Mouse (Mus musculus) liver, postnatal 0 days (tissue): ENCODE data around the gene Rgr. TPM values are rescaled to one million over a fixed set of nuclear protein-coding genes. Genes with fewer than 3 reads are reported as not detected.

Experiments used
- ATAC-seq: fragments of 200-750 bp; cut with Nextera tagmentation; 2 replicates; pipeline ENCODE4 v1.8.0; 2017; ENCODE audit warnings: mild to moderate bottlenecking, moderate library complexity
- DNase-seq: peaks from one replicate; pipeline ENCODE4 v3.0.0-alpha.2; 2016
- H3K27ac ChIP-seq: fragments of 300-500 bp; sonication (generic); 2 replicates; pipeline ENCODE4 v1.5.1; 2014; ENCODE audit warnings: antibody characterized with exemption, moderate library complexity, mild to moderate bottlenecking, low read depth
- H3K27me3 ChIP-seq: fragments of 300-500 bp; sonication (generic); 2 replicates; pipeline ENCODE4 v1.6.1; 2014; ENCODE audit warnings: low read length, control low read depth, mixed read lengths; ENCODE audit not compliant: insufficient read depth
- H3K36me3 ChIP-seq: fragments of 300-500 bp; sonication (generic); replicated peaks from 2 replicates; pipeline ENCODE4 v1.6.1; 2014; ENCODE audit warnings: mild to moderate bottlenecking, control low read depth, low read length, moderate library complexity, mixed read lengths; ENCODE audit not compliant: insufficient read depth
- H3K4me1 ChIP-seq: fragments of 300-500 bp; sonication (generic); 2 replicates; pipeline ENCODE4 v1.6.1; 2014; ENCODE audit warnings: antibody characterized with exemption, mild to moderate bottlenecking, control low read depth; ENCODE audit not compliant: insufficient read depth
- H3K4me2 ChIP-seq: fragments of 300-500 bp; sonication (generic); 2 replicates; pipeline ENCODE4 v1.6.1; 2014; ENCODE audit warnings: low read depth, mild to moderate bottlenecking, low read length, moderate library complexity, mixed read lengths
- H3K4me3 ChIP-seq: fragments of 300-500 bp; sonication (generic); 2 replicates; pipeline ENCODE4 v1.5.1; 2014; ENCODE audit warnings: low read depth, low read length
- H3K9ac ChIP-seq: fragments of 300-500 bp; sonication (generic); replicated peaks from 2 replicates; pipeline ENCODE4 v1.6.1; 2014; ENCODE audit warnings: mild to moderate bottlenecking, moderate library complexity
- H3K9me3 ChIP-seq: fragments of 300-500 bp; sonication (generic); 2 replicates; pipeline ENCODE4 v1.6.1; 2016; ENCODE audit warnings: mild to moderate bottlenecking, control low read depth, low read length, mixed read lengths
- CTCF ChIP-seq: sonication (generic); IDR thresholded peaks from 2 replicates; pipeline ENCODE4 v1.5.1; 2016; ENCODE audit warnings: antibody characterized with exemption, low read depth
- EP300 ChIP-seq: IDR thresholded peaks from 2 replicates; pipeline ENCODE4 v1.6.1; 2016; ENCODE audit warnings: antibody characterized with exemption, low read depth, mild to moderate bottlenecking
- WGBS: fragments of 180-500 bp; shearing (Covaris S2); extraction: QIAGEN DNeasy Blood & Tissue Kit; methylation state at CpG from one replicate; pipeline ENCODE4 v1.1.7; 2014; ENCODE audit not compliant: insufficient replicate concordance; 5-methylcytosine and 5-hydroxymethylcytosine counted together
- polyA plus RNA-seq: library from polyadenylated mRNA; unstranded; fragments of >200 nt; fragmentation: Nextera tagmentation; extraction: Ambion mirVana; gene quantifications from 2 replicates; pipeline ENCODE4 v1.2.1, GENCODE M21; 2015

Rgr gene
- polyA plus RNA-seq, 1 experiment from 2014 or later = not detected

DNA sequence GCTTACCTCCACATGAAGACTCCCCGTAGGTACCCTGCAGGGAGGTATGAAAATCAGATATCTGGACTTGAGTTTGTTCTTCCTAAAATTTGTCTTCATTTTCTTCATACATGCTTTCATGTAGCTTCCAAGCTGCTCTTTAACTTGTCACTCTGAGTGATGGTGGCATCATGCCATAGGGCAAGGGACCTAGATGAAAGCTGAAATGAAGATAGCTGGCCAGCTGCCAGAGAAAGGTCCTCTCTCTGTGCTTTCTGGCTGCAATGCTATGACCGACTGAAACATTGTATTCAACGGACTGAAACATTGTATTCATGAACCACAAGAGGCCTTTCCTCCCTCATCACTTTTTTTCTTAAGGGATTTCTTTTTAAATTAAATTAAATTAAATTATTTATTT, 20.2 kb downstream of the Rgr start:
- no peak for DNase-seq
- H3K4me3 ChIP-seq = no peak overlapping the region
- WGBS = 79% methylated on average over 3 of the region's 3 CpGs
- TF ChIP-seq CTCF = no peak
- no peak for TF ChIP-seq EP300
- H3K9ac ChIP-seq = no peak overlapping the region
- H3K4me2 ChIP-seq = no peak overlapping the region
- no peaks in the 10 kb centered on the region for H3K27me3 ChIP-seq
- H3K4me1 ChIP-seq = no peaks in the 10 kb centered on the region
- no peak overlapping the region for H3K27ac ChIP-seq
- no peak for ATAC-seq
- H3K9me3 ChIP-seq = no peaks in the 10 kb centered on the region
- H3K36me3 ChIP-seq = no peaks in the 10 kb centered on the region

DNA sequence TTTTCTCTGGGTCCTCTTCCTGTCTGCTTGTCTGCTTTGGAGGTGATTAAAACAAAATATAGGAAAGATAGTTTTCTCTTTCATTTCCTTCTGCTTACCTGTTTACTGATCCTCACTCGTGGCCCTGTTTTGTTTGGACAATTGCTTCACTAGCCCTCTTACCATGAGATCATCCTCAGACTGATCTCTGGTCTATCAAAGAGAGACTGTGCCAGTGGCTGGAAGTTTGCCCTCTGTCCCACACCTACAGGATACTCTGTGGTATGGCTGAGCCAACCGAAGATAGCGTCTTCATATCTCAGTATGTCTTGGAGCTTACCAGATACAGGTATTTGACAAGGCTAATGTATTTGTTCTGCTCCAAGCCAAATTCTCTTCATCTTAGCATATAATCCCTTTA, 20.8 kb downstream of the Rgr start:
- no peaks in the 10 kb centered on the region for H3K9me3 ChIP-seq
- H3K27me3 ChIP-seq = no peaks in the 10 kb centered on the region
- WGBS = 68% methylated on average over 3 of the region's 3 CpGs
- 0 out of 2 replicates have a peak, but pooled peaks have one; percentile 31 for ATAC-seq
- no peak overlapping the region for H3K27ac ChIP-seq
- DNase-seq = no peak
- no peak overlapping the region for H3K4me3 ChIP-seq
- no peak overlapping the region for H3K9ac ChIP-seq
- no peak for TF ChIP-seq EP300
- H3K4me2 ChIP-seq = no peak overlapping the region
- H3K4me1 ChIP-seq = no peaks in the 10 kb centered on the region
- no peaks in the 10 kb centered on the region for H3K36me3 ChIP-seq

- ATAC-seq = no peak
- WGBS = 57% methylated on average over 4 of the region's 4 CpGs
- H3K9ac ChIP-seq = no peak overlapping the region
- H3K4me1 ChIP-seq = no peaks in the 10 kb centered on the region
- no peak for DNase-seq
- H3K4me3 ChIP-seq = no peak overlapping the region
- no peak overlapping the region for H3K4me2 ChIP-seq
- H3K9me3 ChIP-seq = no peaks in the 10 kb centered on the region
- H3K27ac ChIP-seq = no peak overlapping the region
- TF ChIP-seq EP300 (no peak), CTCF (no peak)
- H3K27me3 ChIP-seq = no peaks in the 10 kb centered on the region
- H3K36me3 ChIP-seq = no peaks in the 10 kb centered on the region
Observed at GRCm38 (mm10) chr14:37027248-37027933, 21.4 kb downstream of the Rgr start.

GRCm38 (mm10) chr14:37015894-37016293, 32.9 kb downstream of the Rgr start:
- ATAC-seq (no peak), DNase-seq (peak; percentile 21)
- Histone ChIP-seq H3K27ac (no peak overlapping the region), H3K36me3 (no peaks in the 10 kb centered on the region), H3K9me3 (no peaks in the 10 kb centered on the region), H3K4me2 (no peak overlapping the region), H3K27me3 (no peaks in the 10 kb centered on the region), H3K4me1 (no peaks in the 10 kb centered on the region), H3K9ac (no peak overlapping the region), H3K4me3 (no peak overlapping the region)
- TF ChIP-seq EP300 = no peak
- no peak for TF ChIP-seq CTCF
- WGBS = 19% methylated on average over 5 of the region's 5 CpGs

GRCm38 (mm10) chr14:37013644-37014043, 35.1 kb downstream of the Rgr start:
- 51% methylated on average over 3 of the region's 3 CpGs for whole genome bisulfite sequencing
- H3K4me2 ChIP-seq = no peak overlapping the region
- no peak overlapping the region for H3K4me3 ChIP-seq
- H3K9ac ChIP-seq = no peak overlapping the region
- H3K9me3 ChIP-seq = no peaks in the 10 kb centered on the region
- H3K36me3 ChIP-seq = no peaks in the 10 kb centered on the region
- no peak for DNase-seq
- ATAC-seq = no peak
- H3K27ac ChIP-seq = no peak overlapping the region
- no peaks in the 10 kb centered on the region for H3K27me3 ChIP-seq
- TF ChIP-seq CTCF (no peak), EP300 (no peak)
- no peaks in the 10 kb centered on the region for H3K4me1 ChIP-seq

GRCm38 (mm10) chr14:37009686-37010085, 39.1 kb downstream of the Rgr start:
- H3K4me3 ChIP-seq = no peak overlapping the region
- H3K36me3 ChIP-seq = no peaks in the 10 kb centered on the region
- H3K4me2 ChIP-seq = no peak overlapping the region
- H3K9me3 ChIP-seq = no peaks in the 10 kb centered on the region
- H3K27me3 ChIP-seq = no peaks in the 10 kb centered on the region
- no peak for ATAC-seq
- H3K9ac ChIP-seq = no peak overlapping the region
- H3K4me1 ChIP-seq = no peaks in the 10 kb centered on the region
- WGBS = 70% methylated on average over 2 of the region's 2 CpGs
- no peak overlapping the region for H3K27ac ChIP-seq
- TF ChIP-seq EP300 (no peak), CTCF (no peak)
- no peak for DNase-seq
